Mouse (Mus musculus): Measurements from ENCODE around the gene BC030870. TPM values are rescaled to one million over a fixed set of nuclear protein-coding genes. Genes with fewer than 3 reads are reported as not detected.
A peak's percentile ranks its signal among the peaks of the same experiment; 100 is the strongest.
"Not testable (repeated sequence)": the region's sequence is repeated elsewhere in the genome, so short reads cannot be mapped to it uniquely, and the experiment has no call there.

Gene BC030870
- 0.14 TPM in 1 of 2 replicates, not detected in the other for polyA plus RNA-seq (2015; fragmentation: Nextera tagmentation; extraction: Ambion mirVana)

DNA sequence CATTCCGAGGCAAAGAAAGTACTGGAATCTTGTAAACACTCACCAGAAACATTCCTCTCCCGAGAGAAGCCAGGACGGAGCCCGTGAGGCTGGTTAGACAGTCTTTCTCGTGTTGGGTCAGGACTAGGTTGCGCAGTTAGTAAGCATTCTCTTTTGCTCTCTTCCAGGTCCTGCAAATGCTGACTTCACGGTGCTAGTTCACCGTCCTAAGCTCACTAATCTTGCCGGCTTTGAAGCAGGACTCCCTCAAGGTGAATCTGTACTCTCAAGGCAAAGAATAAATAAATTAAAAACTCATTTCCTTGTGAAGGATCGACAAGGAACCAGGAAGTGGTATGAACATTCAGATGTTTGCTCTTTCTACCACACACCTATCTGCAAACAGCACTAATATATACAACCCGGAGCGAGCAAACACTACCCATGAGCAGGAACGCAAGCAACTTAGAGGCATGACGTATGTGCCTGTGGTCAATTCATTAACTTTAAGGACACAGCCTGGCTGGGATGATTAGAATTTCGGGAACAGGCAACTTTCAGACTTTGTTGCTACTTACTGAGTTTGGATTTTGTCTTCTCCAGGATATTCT is at the start of gene BC030870:
TSS of gene BC030870 (minus strand) at position 365 of the 590 bp plus-strand sequence.
- Histone ChIP-seq H3K27ac (no peak within 1 kb of the TSS), H3K9ac (no peak within 1 kb of the TSS), H3K4me3 (no peak within 1 kb of the TSS), H3K9me3 (no peaks in the 10 kb centered on the region), H3K36me3 (replicated peaks) (no peaks in the 10 kb centered on the region), H3K27me3 (replicated peaks) (no peaks in the 10 kb centered on the region), H3K4me1 (no peaks in the 10 kb centered on the region), H3K4me2 (no peak within 1 kb of the TSS)
- 86% methylated on average over 15 of the region's 15 CpGs for WGBS
- no peak for ATAC-seq (replicated peaks)

DNA sequence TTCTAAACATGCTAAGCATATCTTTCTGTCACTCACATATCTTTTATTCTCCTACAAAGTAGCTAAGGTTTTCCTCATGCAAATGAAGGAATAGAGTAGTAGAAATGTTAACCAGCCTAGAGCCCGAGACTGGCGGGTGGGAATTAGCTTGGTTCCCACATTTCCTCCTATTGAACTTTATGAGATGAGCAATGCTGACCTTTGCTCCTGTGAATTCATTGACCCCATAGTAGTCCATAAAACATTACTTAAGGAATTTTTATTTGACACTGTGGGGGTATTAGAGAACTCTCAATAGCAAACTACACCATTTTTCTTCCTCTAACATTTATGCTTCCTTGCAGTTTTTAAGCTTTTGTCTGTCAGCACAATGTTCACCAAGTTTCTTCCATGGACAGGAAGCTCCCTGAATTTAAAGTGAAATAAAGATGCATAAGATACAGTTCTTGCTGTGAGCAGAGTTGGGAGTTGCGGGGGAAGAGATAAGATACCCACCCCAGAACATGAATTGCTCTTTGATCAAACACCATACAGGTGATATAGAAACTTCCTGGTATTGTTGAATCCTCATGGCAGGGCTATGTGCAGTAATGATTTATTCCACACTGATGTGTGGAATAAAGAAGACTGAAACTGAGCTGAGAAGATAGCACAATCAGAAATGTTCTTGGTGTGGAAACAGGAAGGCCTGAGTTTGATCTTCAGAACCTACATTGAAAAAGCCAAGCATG is 45.5 kb upstream of the BC030870 start:
- 74% methylated on average over 3 of the region's 3 CpGs for WGBS

DNA sequence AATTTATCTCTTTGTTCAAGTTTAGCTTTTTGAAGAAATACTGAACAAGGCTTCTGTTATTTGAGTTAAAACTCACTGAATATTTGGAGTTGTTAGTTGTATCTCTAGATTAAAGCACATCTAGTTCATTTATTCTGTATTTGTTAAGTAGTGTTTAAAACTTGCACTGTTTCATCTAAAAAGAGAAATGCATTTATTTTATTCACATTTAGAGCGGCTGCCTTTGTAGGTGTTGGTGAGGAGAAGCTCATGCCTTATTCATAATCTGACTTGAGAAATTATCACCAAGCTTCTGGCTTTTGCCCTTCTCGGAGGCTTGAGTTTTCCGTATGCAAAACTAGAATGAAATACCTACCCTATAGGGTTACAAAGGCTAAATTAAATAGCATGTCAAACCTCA is 39.8 kb upstream of the BC030870 start:
- Histone ChIP-seq H3K36me3 (replicated peaks) (no peaks in the 10 kb centered on the region), H3K27me3 (replicated peaks) (no peaks in the 10 kb centered on the region), H3K4me1 (no peaks in the 10 kb centered on the region), H3K4me3 (no peak overlapping the region), H3K9me3 (no peaks in the 10 kb centered on the region), H3K9ac (no peak overlapping the region), H3K27ac (no peak overlapping the region), H3K4me2 (no peak overlapping the region)
- ATAC-seq (replicated peaks) = no peak
- 77% methylated on average over 3 of the region's 3 CpGs for WGBS

More for the DNA sequence above, 45.5 kb upstream of the BC030870 start:
- Histone ChIP-seq H3K4me1 (no peaks in the 10 kb centered on the region), H3K4me2 (no peak overlapping the region), H3K9ac (no peak overlapping the region), H3K4me3 (no peak overlapping the region), H3K27me3 (replicated peaks) (no peaks in the 10 kb centered on the region), H3K36me3 (replicated peaks) (no peaks in the 10 kb centered on the region), H3K27ac (no peak overlapping the region), H3K9me3 (no peaks in the 10 kb centered on the region)
- ATAC-seq (replicated peaks) = no peak

DNA sequence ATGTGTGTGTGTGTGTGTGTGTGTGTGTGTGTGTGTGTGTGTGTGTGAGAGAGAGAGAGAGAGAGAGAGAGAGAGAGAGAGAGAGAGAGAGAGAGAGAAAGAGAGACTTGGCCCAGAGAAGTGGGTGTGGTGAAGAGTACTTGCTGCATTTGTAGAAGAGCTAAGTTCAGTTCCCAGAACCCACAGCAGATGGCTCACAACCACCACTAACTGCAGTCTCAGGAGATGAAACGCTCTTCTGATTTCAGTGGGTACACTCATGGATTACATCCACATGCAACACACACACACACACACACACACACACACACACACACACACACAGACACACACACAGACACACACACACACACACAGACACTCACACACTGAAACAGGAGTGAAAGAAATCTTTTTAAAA is 31.3 kb upstream of the BC030870 start:
- not testable (repeated sequence) for H3K36me3 ChIP-seq (replicated peaks); H3K9ac ChIP-seq; H3K27ac ChIP-seq; H3K9me3 ChIP-seq; H3K27me3 ChIP-seq (replicated peaks); H3K4me1 ChIP-seq; H3K4me3 ChIP-seq; H3K4me2 ChIP-seq
- WGBS = 36% methylated on average over 1 of the region's 1 CpGs
- ATAC-seq (replicated peaks) = 0 out of 2 replicates have a peak, but pooled peaks have one; percentile 69

DNA sequence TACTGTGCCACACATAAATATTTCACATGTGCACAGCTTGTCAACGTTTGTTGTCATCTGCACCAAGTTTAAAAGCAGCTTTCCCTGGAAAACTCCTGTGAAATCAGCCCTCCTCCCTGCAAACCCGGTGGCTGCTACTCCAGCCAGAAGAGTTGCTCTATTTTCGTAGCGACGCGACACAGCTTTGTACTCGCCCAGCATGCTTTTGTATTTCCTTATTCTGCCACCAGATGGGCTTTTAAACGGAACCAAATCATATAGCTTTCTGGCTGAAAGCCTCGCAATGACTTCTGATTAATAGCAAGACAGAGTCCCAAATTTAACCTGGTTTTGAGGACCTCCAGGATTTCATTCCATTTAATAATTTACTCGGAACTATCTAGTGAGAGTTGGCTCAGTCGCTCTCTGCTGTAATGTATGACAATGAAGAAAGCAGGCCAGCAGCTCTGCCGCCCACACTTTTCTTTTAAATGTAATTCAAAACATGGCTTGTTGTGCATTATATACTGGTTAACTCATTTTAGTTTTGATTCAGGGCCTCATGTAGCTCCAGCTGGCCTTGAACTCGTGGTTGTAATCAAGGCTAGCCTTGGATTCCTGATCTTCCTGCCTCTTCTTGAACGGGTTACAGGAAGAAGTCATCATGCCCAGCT is 29.9 kb upstream of the BC030870 start:
- Histone ChIP-seq H3K4me3 (no peak overlapping the region), H3K9ac (no peak overlapping the region), H3K4me1 (no peaks in the 10 kb centered on the region), H3K9me3 (no peaks in the 10 kb centered on the region), H3K27me3 (replicated peaks) (no peaks in the 10 kb centered on the region), H3K27ac (no peak overlapping the region), H3K36me3 (replicated peaks) (no peaks in the 10 kb centered on the region), H3K4me2 (peak overlapping the region; percentile 5; the same call in 1 of the 2 replicates)
- peak; percentile 58; the same call in 1 of the 2 replicates for ATAC-seq (replicated peaks)
- 56% methylated on average over 14 of the region's 14 CpGs for WGBS

DNA sequence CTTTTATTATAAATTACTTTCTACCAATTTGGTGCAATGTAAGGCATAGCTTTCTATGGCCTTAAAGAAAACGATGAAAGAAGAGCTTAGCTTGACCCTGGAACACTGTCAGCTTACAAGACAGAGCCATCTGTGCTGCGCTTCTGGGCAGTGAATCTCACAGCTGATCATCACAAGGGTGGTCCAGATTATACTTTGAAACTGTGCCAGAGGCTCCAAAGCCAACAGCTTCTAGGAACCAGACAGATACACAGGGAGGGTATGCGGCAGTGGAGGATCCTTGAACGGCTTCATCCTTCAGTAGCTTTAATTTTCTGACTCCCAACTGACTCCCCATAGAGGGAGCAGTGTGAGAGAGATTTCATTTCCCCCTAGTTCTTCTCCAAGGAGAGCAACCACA is 28.5 kb upstream of the BC030870 start:
- Histone ChIP-seq H3K4me3 (no peak overlapping the region), H3K27ac (no peak overlapping the region), H3K9ac (no peak overlapping the region), H3K4me2 (no peak overlapping the region), H3K27me3 (replicated peaks) (no peaks in the 10 kb centered on the region), H3K36me3 (replicated peaks) (no peaks in the 10 kb centered on the region), H3K4me1 (no peaks in the 10 kb centered on the region), H3K9me3 (no peaks in the 10 kb centered on the region)
- WGBS = 71% methylated on average over 4 of the region's 4 CpGs
- ATAC-seq (replicated peaks) = peak; percentile 60; the same call in 1 of the 2 replicates

DNA sequence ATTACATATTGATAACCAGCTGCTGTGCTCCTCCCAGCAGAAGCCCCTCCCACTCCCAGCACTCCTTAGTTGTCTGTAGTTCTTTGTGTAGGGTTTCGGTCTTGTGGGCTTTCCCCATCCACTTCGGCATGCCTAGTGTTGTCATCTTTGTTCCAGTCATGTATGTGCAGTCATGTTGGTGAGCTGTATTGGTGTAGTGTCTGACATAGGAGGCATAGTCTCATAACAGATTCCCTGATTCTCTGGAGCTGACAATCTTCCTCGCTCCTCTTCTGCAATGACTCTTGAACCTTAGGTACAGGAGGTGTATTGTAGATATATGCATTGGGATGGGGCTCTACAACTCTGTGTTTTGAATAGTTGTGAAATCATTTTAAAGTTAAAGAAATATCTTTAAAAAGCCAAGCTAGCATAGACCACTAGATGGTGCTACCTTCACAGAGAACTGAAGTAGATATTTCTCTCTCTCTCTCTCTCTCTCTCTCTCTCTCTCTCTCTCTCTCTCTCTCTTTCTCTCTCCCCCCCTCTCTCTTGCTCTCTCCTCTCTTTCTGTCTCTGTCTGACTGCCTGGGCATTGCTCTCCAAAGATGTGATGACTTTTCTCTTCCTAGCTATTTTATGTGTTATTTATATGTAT is 9.6 kb upstream of the BC030870 start:
- 84% methylated on average over 3 of the region's 3 CpGs for WGBS
- Histone ChIP-seq H3K4me1 (no peaks in the 10 kb centered on the region), H3K9me3 (no peaks in the 10 kb centered on the region), H3K9ac (no peak overlapping the region), H3K4me2 (no peak overlapping the region), H3K27me3 (replicated peaks) (no peaks in the 10 kb centered on the region), H3K4me3 (no peak overlapping the region), H3K27ac (no peak overlapping the region), H3K36me3 (replicated peaks) (no peaks in the 10 kb centered on the region)
- 0 out of 2 replicates have a peak, but pooled peaks have one; percentile 42 for ATAC-seq (replicated peaks)

DNA sequence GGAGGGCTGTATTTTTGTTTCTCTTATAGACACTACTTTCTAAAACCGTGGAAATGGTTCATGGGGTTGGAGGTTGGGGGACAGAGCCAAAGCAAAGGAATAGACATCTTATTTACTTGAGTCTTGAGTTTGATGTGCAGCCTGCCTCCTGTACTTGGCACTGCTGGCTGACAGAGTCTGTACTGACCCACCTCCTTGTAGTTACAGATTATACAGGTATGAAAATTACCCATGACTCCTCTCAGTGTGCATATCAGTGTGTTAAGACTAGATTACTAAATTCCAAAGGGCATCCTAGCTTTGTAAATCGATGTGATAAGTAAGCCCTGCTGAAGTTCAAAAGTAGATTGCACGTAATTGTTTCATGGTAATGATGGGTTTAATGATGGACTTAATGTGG is 2.9 kb downstream of the BC030870 start:
- H3K4me2 ChIP-seq = no peak overlapping the region
- no peaks in the 10 kb centered on the region for H3K36me3 ChIP-seq (replicated peaks)
- no peaks in the 10 kb centered on the region for H3K9me3 ChIP-seq
- H3K9ac ChIP-seq = no peak overlapping the region
- WGBS = 80% methylated on average over 3 of the region's 3 CpGs
- H3K27ac ChIP-seq = no peak overlapping the region
- no peak overlapping the region for H3K4me3 ChIP-seq
- H3K27me3 ChIP-seq (replicated peaks) = no peaks in the 10 kb centered on the region
- ATAC-seq (replicated peaks) = no peak
- no peaks in the 10 kb centered on the region for H3K4me1 ChIP-seq

DNA sequence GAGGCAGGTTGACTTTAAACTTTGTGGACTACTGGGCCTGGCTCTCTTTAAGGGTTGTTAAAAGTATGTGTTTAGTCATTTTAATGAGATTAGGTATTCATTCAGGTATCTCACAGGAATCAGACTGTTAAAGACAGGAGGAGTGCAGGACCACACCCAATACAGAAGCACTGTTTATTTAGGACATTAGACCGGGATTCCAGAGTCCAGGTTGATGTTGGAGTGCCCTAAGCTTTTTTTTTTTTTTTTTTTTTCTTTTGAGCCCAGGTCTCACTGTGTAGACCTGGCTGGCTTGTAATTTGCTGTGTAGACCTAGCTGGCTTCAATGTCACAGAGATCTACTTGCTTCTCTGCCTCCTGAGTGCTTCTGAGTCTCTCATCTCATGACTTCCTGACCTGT is 3.3 kb downstream of the BC030870 start:
- H3K9ac ChIP-seq = no peak overlapping the region
- no peaks in the 10 kb centered on the region for H3K9me3 ChIP-seq
- H3K4me3 ChIP-seq = no peak overlapping the region
- no peaks in the 10 kb centered on the region for H3K27me3 ChIP-seq (replicated peaks)
- H3K36me3 ChIP-seq (replicated peaks) = no peaks in the 10 kb centered on the region
- H3K4me1 ChIP-seq = no peaks in the 10 kb centered on the region
- H3K4me2 ChIP-seq = no peak overlapping the region
- no peak overlapping the region for H3K27ac ChIP-seq
- WGBS = 79% methylated on average over 1 of the region's 1 CpGs
- no peak for ATAC-seq (replicated peaks)

DNA sequence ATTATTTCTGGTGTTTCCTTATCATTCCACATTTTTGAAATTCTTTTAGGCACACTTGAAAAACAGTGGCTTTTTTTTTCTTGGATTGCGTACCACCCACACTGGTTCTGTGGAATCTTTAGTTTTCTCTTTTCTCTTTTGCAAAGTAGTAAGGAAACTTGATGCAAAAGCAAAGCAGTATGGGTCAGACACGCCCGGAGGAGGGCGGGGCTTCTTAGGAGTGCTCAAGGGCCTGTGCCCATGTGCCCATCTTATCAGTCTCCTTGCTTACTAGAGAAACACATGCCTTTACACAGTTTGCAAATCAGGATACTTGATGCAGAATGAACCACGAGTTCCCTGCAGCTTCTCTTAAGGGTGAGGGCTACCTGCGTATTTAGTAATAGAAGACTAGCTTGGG is 17.3 kb downstream of the BC030870 start:
- Histone ChIP-seq H3K27ac (no peak overlapping the region), H3K4me1 (no peaks in the 10 kb centered on the region), H3K27me3 (replicated peaks) (no peaks in the 10 kb centered on the region), H3K4me3 (no peak overlapping the region), H3K9ac (no peak overlapping the region), H3K9me3 (no peaks in the 10 kb centered on the region), H3K36me3 (replicated peaks) (no peaks in the 10 kb centered on the region), H3K4me2 (no peak overlapping the region)
- 82% methylated on average over 6 of the region's 6 CpGs for WGBS
- ATAC-seq (replicated peaks) = no peak

DNA sequence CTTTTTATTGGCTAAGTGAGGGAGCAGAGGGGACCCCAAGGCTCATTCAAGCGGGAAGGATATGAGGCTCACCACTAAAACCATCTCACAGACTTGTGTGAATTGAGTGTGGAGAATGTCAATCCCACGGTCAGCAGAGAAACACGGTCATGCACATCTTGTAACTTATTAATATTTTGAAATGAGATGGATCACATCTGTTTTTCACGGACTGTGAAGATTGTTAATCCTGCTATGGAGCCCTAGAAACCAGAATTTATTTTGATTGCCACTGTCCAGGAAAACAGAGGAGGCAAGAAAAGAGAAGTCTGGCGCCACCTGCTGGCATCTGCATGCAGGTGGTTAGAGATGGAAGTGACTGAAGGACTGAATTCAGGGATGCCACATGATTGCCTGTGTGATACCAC is 19.1 kb downstream of the BC030870 start:
- H3K27me3 ChIP-seq (replicated peaks) = no peaks in the 10 kb centered on the region
- no peaks in the 10 kb centered on the region for H3K36me3 ChIP-seq (replicated peaks)
- H3K9me3 ChIP-seq = no peaks in the 10 kb centered on the region
- WGBS = 45% methylated on average over 5 of the region's 5 CpGs
- no peak overlapping the region for H3K27ac ChIP-seq
- H3K4me3 ChIP-seq = no peak overlapping the region
- no peak overlapping the region for H3K4me2 ChIP-seq
- no peaks in the 10 kb centered on the region for H3K4me1 ChIP-seq
- ATAC-seq (replicated peaks) = peak; percentile 90
- H3K9ac ChIP-seq = no peak overlapping the region

DNA sequence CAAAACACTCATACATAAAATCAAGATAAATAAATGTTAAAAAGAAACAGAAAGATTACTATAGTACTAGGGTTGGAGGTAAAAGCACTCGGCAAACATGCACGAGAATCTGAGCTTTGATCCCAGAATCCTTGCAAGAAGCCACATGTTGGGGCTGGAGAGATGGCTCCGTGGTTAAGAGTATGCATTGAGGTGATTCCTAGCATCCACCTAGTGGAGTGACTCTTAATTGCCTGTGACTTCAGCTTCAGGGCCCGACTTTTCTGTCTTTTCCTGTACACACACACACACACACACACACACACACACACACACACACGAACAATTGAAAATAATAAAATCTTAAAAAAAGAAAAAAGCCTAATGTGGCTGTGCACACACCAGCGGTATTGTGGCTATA is 20.4 kb downstream of the BC030870 start:
- H3K4me1 ChIP-seq = no peaks in the 10 kb centered on the region
- no peak overlapping the region for H3K4me2 ChIP-seq
- H3K27me3 ChIP-seq (replicated peaks) = no peaks in the 10 kb centered on the region
- 78% methylated on average over 6 of the region's 6 CpGs for WGBS
- H3K9me3 ChIP-seq = no peaks in the 10 kb centered on the region
- ATAC-seq (replicated peaks) = no peak
- no peaks in the 10 kb centered on the region for H3K36me3 ChIP-seq (replicated peaks)
- H3K4me3 ChIP-seq = no peak overlapping the region
- no peak overlapping the region for H3K9ac ChIP-seq
- H3K27ac ChIP-seq = no peak overlapping the region
